Mouse (Mus musculus) layer of hippocampus, adult 9-10 months (tissue): ENCODE data around the gene Zfc3h1.

ENCODE experiments used
- DNase-seq: peaks from one replicate; pipeline ENCODE4 v3.0.0; 2022; ENCODE audit warnings: low spot score

The Zfc3h1 gene

DNA sequence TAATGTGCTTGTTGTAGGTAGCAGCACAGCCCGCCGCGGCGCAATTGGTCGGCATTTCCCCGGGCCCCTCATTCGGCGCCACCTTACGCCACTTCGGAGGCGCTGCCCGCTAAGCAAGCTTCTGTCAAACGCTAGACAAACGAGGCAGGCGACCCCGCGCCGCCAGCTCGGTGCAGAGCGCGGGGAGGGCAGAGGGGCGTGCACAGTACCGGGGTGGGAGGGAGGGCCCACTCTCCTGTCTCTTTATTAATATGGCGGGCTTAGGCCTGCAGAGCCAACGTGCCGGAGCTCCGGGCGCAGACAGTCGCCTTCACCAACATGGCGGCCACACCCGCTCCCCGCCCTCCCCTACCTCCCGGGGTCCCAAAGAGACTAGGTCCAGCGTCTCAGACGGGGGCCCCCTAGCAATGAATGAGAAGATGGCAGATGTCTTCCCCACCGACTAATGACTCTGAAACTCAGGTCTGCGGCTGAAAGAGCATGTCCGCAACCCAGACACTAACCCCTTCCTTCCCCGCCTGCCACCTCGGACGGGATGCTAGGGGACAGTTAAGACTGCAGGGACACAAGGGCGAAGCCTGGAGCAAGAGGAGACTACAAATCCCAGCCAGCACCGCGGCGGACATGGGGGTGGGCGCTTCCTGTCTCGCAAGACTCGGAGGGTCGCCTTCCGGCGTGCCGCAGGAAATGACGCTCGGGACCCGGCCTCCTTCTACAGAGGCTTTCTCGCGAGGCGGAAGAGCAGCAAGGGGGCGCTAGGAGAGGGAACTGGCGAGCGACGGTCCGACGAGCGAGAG, at the start of gene Zfc3h1, which contains the start of gene Thap2:
TSS of gene Zfc3h1 (plus strand) at position 739 of the 797 bp plus-strand sequence.
TSS of gene Thap2 (minus strand) at position 223 of the 797 bp plus-strand sequence.
- peak; percentile 93 for DNase-seq

- no peak for DNase-seq
Measured at GRCm38 (mm10) chr10:115336901-115337300, 47.9 kb upstream of the Zfc3h1 start.

- no peak for DNase-seq
Measured at GRCm38 (mm10) chr10:115339820-115340328, 44.9 kb upstream of the Zfc3h1 start.

DNA sequence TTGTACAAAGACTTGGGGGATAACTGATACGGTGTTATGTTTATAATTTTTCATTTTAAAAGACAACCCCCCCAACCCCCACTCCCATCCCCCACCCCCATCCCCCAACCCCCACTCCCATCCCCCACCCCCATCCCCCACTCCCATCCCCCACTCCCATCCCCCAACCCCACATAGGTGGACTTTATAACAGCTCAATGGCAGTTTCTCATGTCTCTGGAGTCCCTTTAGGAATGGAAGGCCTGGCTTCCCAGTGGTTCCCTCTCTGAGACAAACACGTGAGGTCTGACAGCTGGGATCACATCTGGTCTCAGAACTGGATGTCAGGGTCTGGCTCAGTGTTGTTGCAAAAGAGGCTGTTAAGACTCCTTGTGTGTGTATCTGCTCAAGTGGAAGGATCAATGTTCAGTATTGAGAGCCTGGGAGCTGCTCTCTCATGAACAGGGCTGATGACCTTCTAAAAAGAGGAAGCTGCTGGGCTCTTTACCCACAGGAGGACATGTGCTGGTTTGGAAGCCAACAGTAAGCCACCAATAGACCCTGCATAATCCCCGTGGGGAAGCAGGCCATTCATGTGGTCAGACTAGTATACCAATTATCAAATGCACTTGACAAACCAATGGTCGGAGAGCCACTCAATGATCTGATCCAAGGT, 41.9 kb upstream of the Zfc3h1 start:
- DNase-seq, result no peak

DNA sequence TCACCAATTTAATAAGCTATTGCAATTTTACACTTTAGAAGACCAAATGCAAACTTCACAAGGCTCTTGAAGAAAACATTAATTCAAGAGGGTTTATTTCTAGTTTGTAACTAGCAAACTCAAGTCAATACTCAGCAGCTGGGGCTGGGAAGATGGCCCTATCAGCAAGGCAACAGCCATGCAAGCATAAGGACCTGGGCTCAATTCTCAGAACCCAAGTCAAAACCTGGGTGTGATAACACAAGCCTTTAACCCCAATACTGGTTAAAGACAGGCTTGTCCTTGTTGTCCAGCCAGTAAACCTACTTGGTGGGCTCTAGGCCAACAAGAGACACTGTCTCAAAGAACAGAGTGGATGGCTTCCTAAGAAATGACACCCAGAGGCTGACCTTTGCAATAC, 38.3 kb upstream of the Zfc3h1 start:
- no peak for DNase-seq

DNA sequence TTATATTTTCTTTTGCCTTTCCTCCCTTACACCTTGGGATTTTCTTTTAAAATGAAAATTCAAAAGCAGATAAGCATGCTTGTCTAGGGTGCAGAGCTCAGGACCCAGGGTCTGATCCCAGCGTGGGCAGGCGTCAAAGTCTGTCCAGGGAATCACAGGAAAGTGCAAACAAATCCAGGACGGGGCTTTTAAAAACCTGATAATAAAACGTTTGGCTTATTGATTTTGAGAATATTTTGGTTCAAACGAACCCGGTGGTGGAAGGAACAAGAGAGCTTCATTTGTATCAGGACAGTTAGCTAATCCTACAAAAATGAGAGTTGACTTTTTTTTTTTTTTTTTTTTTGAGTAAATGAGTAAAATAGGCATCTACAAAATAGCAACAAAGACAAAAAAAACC, 36.6 kb upstream of the Zfc3h1 start:
- DNase-seq, result no peak

GRCm38 (mm10) chr10:115349029-115349428, 35.7 kb upstream of the Zfc3h1 start:
- no peak for DNase-seq

- DNase-seq, result no peak
Measured at GRCm38 (mm10) chr10:115349509-115349908, 35.2 kb upstream of the Zfc3h1 start.

DNA sequence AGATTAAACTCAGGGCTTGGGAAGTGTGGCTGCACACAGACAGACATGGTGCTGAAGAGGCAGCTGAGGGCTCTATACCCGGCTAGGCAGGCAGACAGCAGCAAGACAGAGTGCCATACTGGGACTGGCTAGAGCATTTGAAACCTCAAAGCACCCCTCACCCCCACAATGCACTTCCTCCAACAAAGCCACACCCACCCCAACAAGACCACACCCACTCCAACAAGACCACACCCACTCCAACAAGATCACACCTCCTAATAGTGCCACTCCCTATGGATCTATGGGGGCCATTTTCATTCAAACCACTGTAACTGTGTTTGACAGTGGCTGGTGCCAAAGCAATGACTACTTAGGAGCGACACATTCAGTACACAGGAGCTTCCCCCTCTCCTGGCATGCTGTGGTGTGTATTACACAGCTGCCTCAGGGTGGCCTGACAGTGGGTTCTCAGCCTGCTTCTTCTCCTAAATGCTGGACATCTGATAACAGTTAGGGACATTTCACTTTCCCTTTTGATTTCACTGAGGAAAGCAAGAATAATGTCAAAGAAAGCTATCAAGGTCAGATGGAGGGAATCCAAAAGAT, 33.9 kb upstream of the Zfc3h1 start:
- no peak for DNase-seq

GRCm38 (mm10) chr10:115354553-115354952, 30.2 kb upstream of the Zfc3h1 start:
- no peak for DNase-seq

GRCm38 (mm10) chr10:115355016-115355415, 29.7 kb upstream of the Zfc3h1 start:
- no peak for DNase-seq

- no peak for DNase-seq
Measured at GRCm38 (mm10) chr10:115356106-115356505, 28.7 kb upstream of the Zfc3h1 start.

DNA sequence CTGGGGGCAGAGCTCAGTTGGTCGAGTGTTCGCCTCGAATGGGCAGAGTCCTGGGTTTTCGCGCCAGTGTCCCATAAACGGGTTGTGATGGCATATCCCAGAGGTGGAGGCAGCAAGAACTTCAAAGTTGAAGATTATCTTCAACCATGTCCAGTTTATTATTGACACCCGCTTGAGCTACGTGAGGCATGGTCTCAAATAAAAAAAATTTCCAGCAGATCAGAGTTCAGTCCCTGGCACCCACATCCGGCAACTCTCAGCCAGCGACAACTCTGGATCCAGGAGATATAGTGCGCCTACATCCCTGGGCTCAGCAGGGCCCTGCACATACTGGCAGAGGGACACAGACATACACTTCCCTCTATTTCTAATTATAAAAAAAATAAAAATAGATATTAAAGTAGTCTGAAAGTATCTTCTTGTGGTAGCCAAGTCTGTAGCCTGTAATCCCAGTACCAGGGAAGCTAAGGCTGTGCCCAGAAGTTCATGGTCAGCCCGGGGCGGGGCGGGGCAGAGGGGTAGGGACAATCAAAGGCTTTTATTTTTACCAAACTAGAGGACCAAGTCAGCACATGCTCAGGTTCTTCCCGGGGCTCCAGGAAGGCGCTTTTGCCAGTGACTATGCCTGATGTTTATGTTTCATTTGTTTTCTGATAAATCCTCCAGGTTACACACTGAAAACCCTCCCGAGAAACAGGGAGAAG, 26.4 kb upstream of the Zfc3h1 start:
- no peak for DNase-seq

- no peak for DNase-seq
Measured at GRCm38 (mm10) chr10:115359066-115359465, 25.7 kb upstream of the Zfc3h1 start.

DNA sequence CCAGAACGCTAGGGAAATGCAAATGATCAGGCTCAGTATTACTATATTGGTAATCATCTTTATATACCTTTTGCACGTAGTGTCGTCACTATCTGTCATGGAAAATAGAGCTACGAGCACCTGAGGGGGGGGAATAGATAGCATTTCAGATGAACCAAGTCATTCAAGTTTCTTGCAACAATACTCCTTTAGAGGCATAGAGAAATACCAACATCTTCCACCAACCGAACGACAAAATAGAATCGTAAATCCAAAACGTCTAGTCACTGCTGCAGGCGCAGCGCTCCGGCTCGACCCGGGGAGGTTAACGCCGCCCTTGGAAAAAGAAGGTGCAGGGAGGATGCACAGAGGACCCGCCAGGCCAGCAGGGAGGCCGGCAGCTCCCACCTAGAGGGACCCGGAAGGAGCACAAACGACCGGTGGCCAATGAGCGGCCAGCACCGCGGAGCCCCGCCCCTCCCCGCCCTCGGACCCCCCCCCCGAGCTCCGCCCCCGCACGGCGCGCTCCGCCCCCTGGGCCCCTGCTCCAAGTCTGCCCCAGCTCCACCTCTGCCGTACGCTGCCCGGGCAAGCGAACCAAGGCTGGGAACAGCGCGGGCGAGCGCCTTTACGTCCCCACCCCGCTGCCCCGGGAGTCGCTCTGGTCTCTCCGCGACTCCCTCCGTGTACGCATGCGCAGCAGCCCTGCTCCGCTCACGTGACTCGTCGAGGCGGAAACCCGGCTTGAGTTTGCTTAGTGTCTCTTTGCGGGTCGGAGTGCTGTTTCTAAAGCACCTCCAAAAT, 22.7 kb upstream of the Zfc3h1 start, which contains the start of gene Tmem19:
TSS of gene Tmem19 (minus strand) at position 662 of the 783 bp plus-strand sequence.
- DNase-seq, result peak; percentile 78

GRCm38 (mm10) chr10:115362623-115362964, 22.2 kb upstream of the Zfc3h1 start:
- DNase-seq, result no peak

GRCm38 (mm10) chr10:115363151-115363550, 21.6 kb upstream of the Zfc3h1 start:
- no peak for DNase-seq

DNA sequence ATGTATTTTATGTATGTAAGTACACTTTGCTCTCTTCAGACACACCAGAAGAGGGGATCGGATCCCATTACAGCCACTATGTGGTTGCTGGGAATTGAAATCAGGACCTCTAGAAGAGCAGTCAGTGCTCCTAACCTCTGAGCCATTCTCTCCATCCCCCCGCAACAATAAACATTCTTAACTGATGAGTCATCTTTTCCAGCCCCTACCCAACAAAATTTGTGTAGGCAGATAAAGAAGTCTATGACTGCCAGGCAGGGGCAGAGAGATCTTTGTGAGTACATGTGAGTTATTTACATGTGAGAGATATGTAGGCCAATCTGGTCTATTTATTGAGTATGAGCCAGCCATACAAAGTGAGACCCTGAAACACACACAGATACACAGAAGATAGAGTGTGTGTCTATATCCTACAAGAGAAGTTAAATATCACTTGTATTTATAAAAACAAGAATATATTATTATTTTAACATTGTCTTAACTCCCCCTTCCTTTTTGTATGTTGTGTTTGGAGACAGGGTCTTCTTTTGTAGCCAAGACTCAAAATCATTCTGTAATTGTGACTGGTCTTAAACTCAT, 3.2 kb upstream of the Zfc3h1 start:
- DNase-seq, result no peak

- DNase-seq, result no peak
Measured at GRCm38 (mm10) chr10:115382846-115383643, 1.7 kb upstream of the Zfc3h1 start.

GRCm38 (mm10) chr10:115383644-115384220, 1.0 kb upstream of the Zfc3h1 start:
- no peak for DNase-seq
